Mouse (Mus musculus) erythroblast, embryonic 14.5 days (primary cell): Measurements from ENCODE around the gene Rpp14.

Experiments used
- GATA1 ChIP-seq: IDR thresholded peaks from 2 replicates; pipeline ENCODE4 v1.6.1; 2012; ENCODE audit warnings: low read length, inconsistent platforms, mixed read lengths
- TAL1 ChIP-seq: IDR thresholded peaks from 3 replicates; pipeline ENCODE4 v1.6.1; 2012; ENCODE audit warnings: low read length, inconsistent platforms, mixed read lengths

DNA sequence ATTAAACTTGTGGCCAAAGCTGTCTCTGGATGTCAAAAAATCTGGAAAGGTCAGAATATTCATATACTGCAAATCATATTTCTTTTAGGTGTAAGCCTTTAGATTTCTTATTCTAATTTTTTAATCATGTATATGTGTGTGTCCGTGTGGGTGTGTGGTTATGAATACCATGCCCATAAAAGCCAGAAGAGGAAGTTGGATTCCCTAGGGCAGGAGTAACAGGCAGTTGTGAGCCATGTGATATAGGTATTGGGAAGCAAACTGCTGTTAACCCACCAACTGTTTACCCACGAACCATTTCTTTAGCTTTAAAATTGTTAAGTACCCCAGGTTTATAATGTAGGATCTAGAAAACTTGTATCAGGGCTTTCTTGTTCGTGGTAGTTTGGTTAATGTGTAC is 39.7 kb downstream of the Rpp14 start:
- TF ChIP-seq TAL1 (no peak), GATA1 (no peak)
